Mouse (Mus musculus) embryonic facial prominence, embryonic 10.5 days (tissue): ENCODE measurements around the gene Wdr12. TPM values are rescaled to one million over a fixed set of nuclear protein-coding genes. Genes with fewer than 3 reads are reported as not detected.
"Not testable (repeated sequence)": the region's sequence is repeated elsewhere in the genome, so short reads cannot be mapped to it uniquely, and the experiment has no call there.

ENCODE experiments used
- DNase-seq: peaks from one replicate; pipeline ENCODE4 v3.0.0-alpha.2; 2017; ENCODE audit warnings: low spot score
- H3K27ac ChIP-seq: fragments of 300-500 bp; sonication (generic); replicated peaks from 2 replicates; pipeline ENCODE4 v1.5.1; 2016; ENCODE audit warnings: mild to moderate bottlenecking
- H3K27me3 ChIP-seq: fragments of 300-500 bp; sonication (generic); replicated peaks from 2 replicates; pipeline ENCODE4 v1.6.1; 2016; ENCODE audit warnings: low read depth, mild to moderate bottlenecking; ENCODE audit not compliant: poor library complexity, severe bottlenecking
- H3K36me3 ChIP-seq: fragments of 300-500 bp; sonication (generic); replicated peaks from 2 replicates; pipeline ENCODE4 v1.6.1; 2016; ENCODE audit warnings: mild to moderate bottlenecking, moderate library complexity
- H3K4me1 ChIP-seq: fragments of 300-500 bp; sonication (generic); 2 replicates; pipeline ENCODE4 v1.6.1; 2016
- H3K4me3 ChIP-seq: fragments of 300-500 bp; sonication (generic); 2 replicates; pipeline ENCODE4 v1.5.1; 2016; ENCODE audit warnings: mild to moderate bottlenecking, moderate library complexity
- H3K9me3 ChIP-seq: fragments of 300-500 bp; sonication (generic); 2 replicates; pipeline ENCODE4 v1.6.1; 2016; ENCODE audit warnings: mild to moderate bottlenecking
- WGBS: fragments of 180-500 bp; shearing (Covaris S2); methylation state at CpG from one replicate; pipeline ENCODE4 v1.1.7; 2016; 5-methylcytosine and 5-hydroxymethylcytosine counted together
- polyA plus RNA-seq: library from polyadenylated mRNA; unstranded; fragments of >200 nt; fragmentation: Nextera tagmentation; extraction: Ambion mirVana; gene quantifications from 2 replicates; pipeline ENCODE4 v1.2.1, GENCODE M21; 2016

Wdr12 gene
- polyA plus RNA-seq, 1 experiment from 2014 or later = 66.8 TPM

GRCm38 (mm10) chr1:60054659-60055058 is 43.8 kb downstream of the Wdr12 start:
- DNase-seq = no peak
- H3K36me3 ChIP-seq = no peaks in the 10 kb centered on the region
- no peak overlapping the region for H3K4me3 ChIP-seq
- H3K27me3 ChIP-seq = no peaks in the 10 kb centered on the region
- WGBS = 37% methylated on average over 3 of the region's 3 CpGs
- no peak overlapping the region for H3K27ac ChIP-seq
- no peaks in the 10 kb centered on the region for H3K9me3 ChIP-seq
- H3K4me1 ChIP-seq = no peaks in the 10 kb centered on the region

- WGBS = 95% methylated on average over 5 of the region's 5 CpGs
- DNase-seq, H3K4me3 ChIP-seq, H3K9me3 ChIP-seq, H3K27ac ChIP-seq, H3K36me3 ChIP-seq, H3K4me1 ChIP-seq: not testable (repeated sequence)
- H3K27me3 ChIP-seq = peaks cover 22% of the 10 kb centered on the region
These were observed 51.0 kb downstream of the Wdr12 start for GRCm38 (mm10) chr1:60047481-60047880.

GRCm38 (mm10) chr1:60044595-60044994 is 53.9 kb downstream of the Wdr12 start:
- H3K4me1 ChIP-seq = 0 out of 2 replicates have a peak, but pooled peaks cover 4% of the 10 kb centered on the region
- DNase-seq = no peak
- no peak overlapping the region for H3K27ac ChIP-seq
- no peak overlapping the region for H3K4me3 ChIP-seq
- H3K27me3 ChIP-seq = peaks cover 33% of the 10 kb centered on the region
- 84% methylated on average over 1 of the region's 1 CpGs for WGBS
- H3K9me3 ChIP-seq = peaks cover 5% of the 10 kb centered on the region; the same call in 1 of the 2 replicates
- no peaks in the 10 kb centered on the region for H3K36me3 ChIP-seq

GRCm38 (mm10) chr1:60042796-60043469 is 55.5 kb downstream of the Wdr12 start, which contains the start of gene Ica1l:
Gene Ica1l (minus strand): TSS chr1:60043184.
- peak within 1 kb of the TSS; percentile 75 for H3K4me3 ChIP-seq
- H3K36me3 ChIP-seq = no peaks in the 10 kb centered on the region
- H3K27me3 ChIP-seq = peaks cover 33% of the 10 kb centered on the region
- peak; percentile 74 for DNase-seq
- peak within 1 kb of the TSS; percentile 77 for H3K27ac ChIP-seq
- WGBS = under 1% methylated on average over 99 of the region's 99 CpGs
- H3K9me3 ChIP-seq = peaks cover 5% of the 10 kb centered on the region; the same call in 1 of the 2 replicates
- H3K4me1 ChIP-seq = 0 out of 2 replicates have a peak, but pooled peaks cover 4% of the 10 kb centered on the region

- Histone ChIP-seq H3K4me1 (0 out of 2 replicates have a peak, but pooled peaks cover 4% of the 10 kb centered on the region), H3K4me3 (peak overlapping the region; percentile 75), H3K36me3 (no peaks in the 10 kb centered on the region), H3K27me3 (peaks cover 33% of the 10 kb centered on the region), H3K27ac (peak overlapping the region; percentile 77), H3K9me3 (peaks cover under 1% of the 10 kb centered on the region; the same call in 1 of the 2 replicates)
- no peak for DNase-seq
- 4% methylated on average over 19 of the region's 19 CpGs for WGBS
These were observed 56.0 kb downstream of the Wdr12 start for GRCm38 (mm10) chr1:60042398-60042795.

GRCm38 (mm10) chr1:60035044-60035443 is 63.4 kb downstream of the Wdr12 start:
- no peaks in the 10 kb centered on the region for H3K36me3 ChIP-seq
- 93% methylated on average over 2 of the region's 2 CpGs for WGBS
- no peaks in the 10 kb centered on the region for H3K9me3 ChIP-seq
- no peaks in the 10 kb centered on the region for H3K27me3 ChIP-seq
- H3K4me1 ChIP-seq = no peaks in the 10 kb centered on the region
- no peak overlapping the region for H3K27ac ChIP-seq
- DNase-seq = no peak
- no peak overlapping the region for H3K4me3 ChIP-seq

Other genes starting within 250 kb of the Wdr12 start
- gene Fam117b, start 185.6 kb downstream of the Wdr12 start, polyA plus RNA-seq = 11.2 and 11.5 TPM in 2 replicates
- 0.77 and 0.88 TPM in 2 replicates for gene Ica1l, start 55.5 kb downstream of the Wdr12 start, polyA plus RNA-seq
- gene Carf, start 398 bp downstream of the Wdr12 start, polyA plus RNA-seq = 5.6 and 6.0 TPM in 2 replicates
- 8.6 and 9.5 TPM in 2 replicates for gene Nbeal1, start 82.0 kb upstream of the Wdr12 start, polyA plus RNA-seq
- gene Cyp20a1, start 244.7 kb upstream of the Wdr12 start, polyA plus RNA-seq = 23.0 and 25.8 TPM in 2 replicates